Mouse (Mus musculus) kidney, adult 10 weeks (tissue): Measurements from ENCODE around the gene Olfr732. TPM values are rescaled to one million over a fixed set of nuclear protein-coding genes. Genes with fewer than 3 reads are reported as not detected.

Experiments used
- polyA plus RNA-seq: library from polyadenylated mRNA; stranded (reverse); fragments of 350-450 nt; fragmentation: Illumina TruSeq; extraction: RNeasy Lipid Tissue Mini Kit (QIAGEN cat#74804); gene quantifications from one replicate; pipeline ENCODE4 v1.2.3, GENCODE M21; 2014; ENCODE audit warnings: low read depth, low replicate concordance

The Olfr732 gene
- polyA plus RNA-seq: not detected

GRCm38 (mm10) chr14:50284106-50284505 is at the start of gene Olfr732:
Gene Olfr732 (minus strand): TSS chr14:50284206.

GRCm38 (mm10) chr14:50326661-50327060 is 42.7 kb upstream of the Olfr732 start, which contains the start of gene Olfr734:
Gene Olfr734 (minus strand): TSS chr14:50326761.

GRCm38 (mm10) chr14:50301422-50301821 is 17.4 kb upstream of the Olfr732 start, which contains the start of gene Olfr733:
Gene Olfr733 (minus strand): TSS chr14:50301522.

GRCm38 (mm10) chr14:50241766-50242165 is 42.2 kb downstream of the Olfr732 start, which contains the start of gene Olfr731:
Gene Olfr731 (minus strand): TSS chr14:50241866.

Other genes starting within 250 kb of the Olfr732 start
- not detected for gene Olfr725, start 243.8 kb downstream of the Olfr732 start, polyA plus RNA-seq
- gene Olfr726, start 193.3 kb downstream of the Olfr732 start, polyA plus RNA-seq: not detected
- not detected for gene Olfr727, start 161.0 kb downstream of the Olfr732 start, polyA plus RNA-seq
- gene Olfr728, start 141.5 kb downstream of the Olfr732 start, polyA plus RNA-seq: not detected
- not detected for gene Olfr729, start 131.3 kb downstream of the Olfr732 start, polyA plus RNA-seq
- not detected for gene Olfr730, start 96.0 kb downstream of the Olfr732 start, polyA plus RNA-seq
- not detected for gene Olfr731, start 42.3 kb downstream of the Olfr732 start, polyA plus RNA-seq
- gene Olfr733, start 17.3 kb upstream of the Olfr732 start, polyA plus RNA-seq: not detected
- gene Olfr734, start 42.6 kb upstream of the Olfr732 start, polyA plus RNA-seq: not detected
- not detected for gene Olfr735, start 64.7 kb upstream of the Olfr732 start, polyA plus RNA-seq
- 0.24 TPM for gene Tlr11, start 73.7 kb upstream of the Olfr732 start, polyA plus RNA-seq
- gene Olfr736, start 97.0 kb upstream of the Olfr732 start, polyA plus RNA-seq: not detected
- not detected for gene Olfr738, start 123.4 kb upstream of the Olfr732 start, polyA plus RNA-seq
- not detected for gene Olfr739, start 134.4 kb upstream of the Olfr732 start, polyA plus RNA-seq
- gene Olfr740, start 161.3 kb upstream of the Olfr732 start, polyA plus RNA-seq: not detected
- not detected for gene Olfr741, start 188.5 kb upstream of the Olfr732 start, polyA plus RNA-seq
- gene Olfr742, start 219.4 kb upstream of the Olfr732 start, polyA plus RNA-seq: not detected
- not detected for gene Olfr743, start 237.6 kb upstream of the Olfr732 start, polyA plus RNA-seq